ENCODE assay signal across 32 mouse cellular contexts in the genomic region with DNA sequence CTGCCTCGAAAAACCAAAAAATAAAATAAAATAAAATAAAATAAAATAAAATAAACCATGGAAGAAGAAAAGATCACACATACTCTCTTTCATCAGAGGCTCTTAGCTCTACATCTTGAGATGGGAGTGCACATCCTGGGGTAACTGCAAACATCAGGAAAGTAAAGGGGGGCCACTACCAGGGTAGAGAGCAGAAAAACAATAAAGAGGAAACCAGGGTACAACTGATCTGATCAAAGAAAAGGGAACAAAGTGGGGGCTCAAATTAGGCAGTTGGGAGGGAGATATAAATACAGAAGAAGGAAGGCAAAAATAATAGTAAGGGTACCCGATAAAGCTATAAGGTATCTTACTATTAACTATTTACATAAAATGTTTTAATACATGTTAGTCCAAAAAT. TPM values are rescaled to one million over a fixed set of nuclear protein-coding genes. Genes with fewer than 3 reads are reported as not detected.
"Had no signal": no experiment of that assay in that cellular context is flagged by ENCODE, and none has a peak within 500 bp of the region (broad histone marks: within the 10 kb centered on the region; RNA-seq: fewer than 3 reads in every experiment).

No protein-coding gene starts in this region.

- DNase-seq: cerebellum, adult 8-10 months; cerebellum, adult 9-10 months; cerebellum, adult 9-11 months; cerebellum, postnatal 10 days; cerebellum, postnatal 14 days; cerebellum, postnatal 25 days; cerebellum, postnatal 36 days; embryo, embryonic 11 days; forebrain, postnatal 0 days; gastrocnemius, adult 2 months; gastrocnemius, postnatal 10 days; gastrocnemius, postnatal 25 days; gastrocnemius, postnatal 36 days; heart, adult 11 months; heart, adult 18-20 months; heart, adult 2 months had no signal

- H3K36me3 ChIP-seq: forebrain, embryonic 12.5 days had no signal

- H3K9ac ChIP-seq: embryonic facial prominence, embryonic 12.5 days; embryonic facial prominence, embryonic 13.5 days; embryonic facial prominence, embryonic 15.5 days; forebrain, embryonic 12.5 days; forebrain, embryonic 13.5 days; forebrain, embryonic 15.5 days; forebrain, postnatal 0 days had no signal

- H3K9me3 ChIP-seq: embryonic facial prominence, embryonic 10.5 days; embryonic facial prominence, embryonic 12.5 days; embryonic facial prominence, embryonic 13.5 days; embryonic facial prominence, embryonic 15.5 days; forebrain, embryonic 10.5 days; forebrain, embryonic 12.5 days; forebrain, embryonic 13.5 days; forebrain, embryonic 15.5 days; heart, embryonic 10.5 days had no signal

- H3K4me3 ChIP-seq: embryonic facial prominence, embryonic 10.5 days; embryonic facial prominence, embryonic 12.5 days; embryonic facial prominence, embryonic 13.5 days; embryonic facial prominence, embryonic 15.5 days; erythroblast, embryonic 14.5 days; forebrain, embryonic 10.5 days; forebrain, embryonic 12.5 days; forebrain, embryonic 13.5 days; forebrain, embryonic 15.5 days; gastrocnemius, adult 2 months; heart, adult 2 months; heart, embryonic 10.5 days had no signal

- ATAC-seq: forebrain, embryonic 13.5 days; forebrain, embryonic 14.5 days; forebrain, embryonic 15.5 days; forebrain, embryonic 16.5 days; forebrain, postnatal 0 days had no signal

- H3K27ac ChIP-seq: embryonic facial prominence, embryonic 10.5 days; embryonic facial prominence, embryonic 12.5 days; embryonic facial prominence, embryonic 13.5 days; embryonic facial prominence, embryonic 15.5 days; forebrain, embryonic 10.5 days; forebrain, embryonic 12.5 days; forebrain, embryonic 13.5 days; forebrain, embryonic 15.5 days; gastrocnemius, adult 2 months; heart, adult 2 months; heart, embryonic 10.5 days had no signal

- H3K4me1 ChIP-seq: embryonic facial prominence, embryonic 10.5 days; embryonic facial prominence, embryonic 12.5 days had no signal

- H3K27me3 ChIP-seq: embryonic facial prominence, embryonic 12.5 days; embryonic facial prominence, embryonic 13.5 days; embryonic facial prominence, embryonic 15.5 days; forebrain, embryonic 12.5 days; forebrain, embryonic 13.5 days; forebrain, embryonic 15.5 days had no signal

RNA-seq across cellular contexts. Expression of gene Lhx1, which starts 48.7 kb away (rescaled TPM):
- total RNA-seq: gastrocnemius, adult 18-20 months; gastrocnemius, adult 2 months; gastrocnemius, adult 8-10 months; gastrocnemius, postnatal 10 days; gastrocnemius, postnatal 25 days; gastrocnemius, postnatal 36 days; gastrocnemius, postnatal 4 days; heart, adult 18-20 months; heart, adult 2 months; heart, adult 8-10 months had no signal
- polyA plus RNA-seq: erythroblast, embryonic 14.5 days; heart, adult 2 months had no signal
